Mouse (Mus musculus): ENCODE measurements at regions not wholly inside any gene's neighbourhood (a gene's known extent, or its start where the extent isn't known, plus 50 kb on each side); places are given as distances from the start of the nearest gene placed in this dataset.

DNA sequence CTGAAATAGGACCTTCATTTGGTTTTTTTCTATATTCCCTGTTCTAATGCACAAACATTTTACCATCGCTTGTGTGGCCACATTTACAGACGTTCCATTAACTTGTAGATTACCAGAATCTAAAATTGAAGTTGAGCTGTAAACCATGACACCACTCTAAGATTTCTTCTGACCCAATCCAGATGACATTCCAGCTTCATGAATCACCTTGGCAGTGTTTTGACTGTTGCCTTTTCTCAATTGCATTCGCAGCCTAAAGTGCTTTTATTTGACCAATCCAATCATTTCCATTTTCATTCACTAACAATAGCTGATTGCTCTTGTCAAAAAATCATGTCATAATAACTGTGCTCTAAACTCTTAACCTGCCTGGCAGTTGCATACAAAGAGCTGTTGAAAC, 144.8 kb downstream of the Mdfic start:
- DNase-seq, result no peak

GRCm38 (mm10) chr6:15882288-15882903, 161.9 kb downstream of the Mdfic start:
- DNase-seq, result no peak

- no peak for DNase-seq
Observed at GRCm38 (mm10) chr6:15893066-15893465, 172.6 kb downstream of the Mdfic start.

DNA sequence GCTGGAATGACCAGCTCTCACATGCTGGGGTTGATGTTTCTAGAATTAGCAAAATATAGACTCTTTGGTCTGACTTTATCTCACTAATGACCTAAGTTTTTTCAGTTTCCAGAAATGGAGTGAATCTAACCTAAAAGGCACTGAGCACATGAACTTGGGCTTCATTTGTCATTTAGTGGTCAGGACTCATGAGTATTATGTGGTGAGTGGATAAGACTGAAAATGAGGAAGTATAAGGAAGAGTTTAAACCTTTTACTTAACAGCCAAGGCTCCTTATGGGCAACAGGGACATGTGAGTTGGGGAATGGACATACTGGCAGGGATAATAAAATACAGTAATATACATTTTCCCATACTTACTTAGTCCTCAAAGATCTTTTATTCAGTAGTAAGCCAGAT, 180.0 kb downstream of the Mdfic start:
- no peak for DNase-seq

GRCm38 (mm10) chr6:15902665-15903274, 182.3 kb downstream of the Mdfic start:
- DNase-seq, result no peak

GRCm38 (mm10) chr6:15910420-15911167, 190.1 kb downstream of the Mdfic start:
- DNase-seq, result no peak

- no peak for DNase-seq
Observed at GRCm38 (mm10) chr6:15929650-15930049, 209.2 kb downstream of the Mdfic start.

DNA sequence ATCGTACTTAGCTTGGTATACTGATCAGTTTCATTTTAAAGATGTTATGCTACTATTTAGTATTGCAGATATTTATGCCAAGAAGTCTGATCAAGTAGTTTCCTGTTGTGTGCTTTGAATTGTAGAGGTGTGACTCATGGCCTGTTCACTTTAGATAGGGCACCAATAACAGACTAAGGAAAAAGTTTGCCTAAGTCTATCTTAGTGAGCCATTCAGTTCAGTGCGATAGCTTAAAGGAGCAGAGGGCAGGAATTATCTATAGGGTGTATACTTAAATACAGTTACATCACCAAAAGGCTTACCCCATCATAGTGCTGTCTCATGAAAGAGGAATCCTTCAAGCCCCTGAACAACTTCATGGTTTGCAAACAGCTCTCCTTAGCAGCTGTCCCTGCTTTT, 229.8 kb downstream of the Mdfic start:
- DNase-seq, result no peak

GRCm38 (mm10) chr6:15987334-15987733, 266.9 kb downstream of the Mdfic start:
- peak; percentile 26 for DNase-seq

All from gastrocnemius, postnatal 10 days (tissue).